Mouse (Mus musculus) heart, adult 10 weeks (tissue): ENCODE measurements around the gene Tuba8. TPM values are rescaled to one million over a fixed set of nuclear protein-coding genes. Genes with fewer than 3 reads are reported as not detected.

Experiments
- polyA plus RNA-seq: library from polyadenylated mRNA; stranded (reverse); fragments of 350-450 nt; fragmentation: Illumina TruSeq; extraction: RNeasy Lipid Tissue Mini Kit (QIAGEN cat#74804); gene quantifications from one replicate; pipeline ENCODE4 v1.2.3, GENCODE M21; 2014; ENCODE audit warnings: low read depth, low replicate concordance

Gene Tuba8
- 123 TPM for polyA plus RNA-seq

DNA sequence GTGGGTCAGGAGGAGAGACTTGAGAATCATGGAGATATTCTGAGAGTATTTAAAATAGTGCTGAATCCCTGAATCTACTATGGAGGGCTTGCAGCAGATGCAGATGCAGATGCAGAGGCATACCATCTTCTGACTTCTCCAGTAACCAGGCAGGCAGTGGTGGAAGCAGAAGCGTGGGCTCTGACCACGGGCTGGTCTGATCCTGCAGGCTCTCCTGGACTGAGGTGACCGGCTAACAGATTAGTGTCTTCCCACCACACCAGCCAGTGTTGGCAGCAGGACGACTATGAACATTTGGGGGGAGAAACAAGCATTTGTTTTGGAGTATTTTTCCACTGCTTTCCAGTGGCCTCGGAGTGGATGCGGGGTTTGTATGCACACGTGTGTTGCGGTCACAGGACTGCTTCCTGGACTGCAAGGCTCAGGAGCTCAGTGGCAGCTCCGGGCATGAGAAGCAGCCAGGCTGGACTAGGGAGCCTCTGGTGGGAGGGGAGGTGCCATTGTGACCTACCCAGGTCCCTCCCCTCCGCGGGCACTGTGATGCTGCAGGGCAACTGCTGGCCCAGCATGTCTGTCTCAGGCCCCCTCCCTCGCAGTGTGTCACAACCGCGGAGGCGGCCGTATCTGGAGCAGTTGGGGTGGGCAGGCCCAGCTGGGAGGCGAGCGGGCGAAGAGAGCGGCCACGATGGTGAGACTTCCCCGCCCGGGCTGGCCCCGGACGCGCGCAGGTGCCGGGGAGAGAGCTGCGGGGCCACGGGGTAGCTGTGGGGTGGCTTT is at the start of gene Tuba8:
Tuba8 (plus strand) TSS at position 548 of the 777 bp plus-strand sequence.

DNA sequence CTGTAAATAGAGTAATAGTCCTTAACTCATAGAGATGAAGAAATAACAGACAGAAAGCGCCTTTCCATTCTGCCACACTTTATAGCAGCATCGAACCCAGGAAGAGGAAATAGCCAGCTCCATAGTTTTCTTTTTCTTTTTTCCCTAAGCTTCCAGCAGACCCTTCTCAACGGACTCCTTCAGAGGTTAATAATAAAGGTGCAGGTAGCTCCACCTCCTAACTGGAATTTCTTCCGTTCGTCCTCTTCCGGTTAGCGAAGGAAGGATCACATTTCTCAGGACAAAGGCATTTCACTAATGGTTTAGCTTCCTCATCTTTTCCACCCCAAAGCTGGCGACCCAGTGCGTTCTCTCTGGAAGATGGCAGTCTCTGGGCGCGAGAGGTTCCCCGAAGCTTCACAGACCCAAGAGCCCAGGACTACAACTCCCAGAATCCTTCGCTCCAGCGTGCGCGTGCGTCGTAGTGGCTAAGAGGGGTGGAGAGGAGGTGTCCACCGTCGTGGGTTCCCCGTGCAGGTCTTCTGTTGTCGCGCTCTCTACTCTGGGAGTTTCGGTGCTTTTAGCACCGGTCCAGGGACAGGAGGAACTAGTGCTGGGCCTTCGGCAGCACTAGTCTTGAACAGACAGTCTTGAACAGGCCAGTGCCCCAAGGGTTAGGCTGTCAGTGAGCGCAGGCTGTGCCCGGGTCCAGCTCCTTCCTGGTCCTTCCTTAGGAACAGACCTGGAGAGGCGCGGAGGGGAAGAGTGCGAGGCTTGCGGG is 26.9 kb upstream of the Tuba8 start, which contains the start of gene Pex26:
Pex26 (plus strand) TSS at position 254 of the 760 bp plus-strand sequence.

DNA sequence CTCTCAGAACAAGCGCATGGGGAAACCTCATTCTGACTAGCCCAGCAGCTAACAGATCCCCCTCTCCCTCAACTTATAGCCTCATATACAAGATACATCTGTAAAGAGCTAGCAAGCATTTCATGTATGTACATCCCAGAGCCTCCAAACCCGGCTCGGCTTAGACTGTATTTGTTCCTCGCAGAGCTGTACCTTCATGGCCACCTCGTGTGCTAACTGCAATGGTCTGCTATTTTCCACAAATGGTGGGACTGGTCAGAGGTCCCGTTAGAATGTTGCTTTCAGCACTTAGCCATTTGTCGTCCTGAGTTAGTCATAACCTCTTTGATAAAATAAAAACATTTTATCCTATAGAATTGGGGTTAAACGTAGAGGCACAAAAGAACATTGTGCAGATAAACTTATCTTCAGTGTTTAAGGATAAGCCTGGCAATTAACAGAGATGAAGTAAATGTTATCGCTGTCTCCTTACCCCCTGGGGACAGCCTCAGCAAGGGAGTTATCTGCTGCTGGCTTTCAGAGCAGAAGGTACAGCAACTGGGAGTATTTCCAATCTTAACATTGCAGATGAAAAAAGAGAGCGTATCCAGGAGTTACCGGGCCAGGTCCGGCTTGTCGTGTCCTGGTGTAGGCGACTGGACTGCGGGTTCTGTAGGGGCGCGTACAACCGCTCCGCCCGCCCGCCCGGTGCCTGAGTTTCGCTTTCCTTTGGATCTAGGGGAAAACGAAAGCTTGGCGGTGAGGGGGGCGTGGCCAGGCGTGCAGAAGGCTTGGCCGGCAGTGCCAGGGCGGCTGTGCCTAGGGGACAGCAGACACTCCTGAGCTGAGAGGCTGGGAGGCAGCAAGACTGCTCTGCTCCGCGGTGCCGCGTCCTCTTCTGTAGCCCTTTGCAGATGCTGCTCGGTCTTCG is 34.9 kb downstream of the Tuba8 start, which contains the start of gene Usp18:
Usp18 (plus strand) TSS at position 780 of the 910 bp plus-strand sequence.

Other genes starting within 250 kb of the Tuba8 start
- 69.1 TPM for gene Mical3, start 79.7 kb upstream of the Tuba8 start, polyA plus RNA-seq
- gene Pex26, start 27.0 kb upstream of the Tuba8 start, polyA plus RNA-seq, result 6.2 TPM
- 5.1 TPM for gene Usp18, start 35.2 kb downstream of the Tuba8 start, polyA plus RNA-seq
- gene Slc6a13, start 89.5 kb downstream of the Tuba8 start, polyA plus RNA-seq, result 0.29 TPM
- not detected for gene Slc6a12, start 132.4 kb downstream of the Tuba8 start, polyA plus RNA-seq